Comparison of ENCODE assay signal across 7 mouse cellular contexts in the genomic region with DNA sequence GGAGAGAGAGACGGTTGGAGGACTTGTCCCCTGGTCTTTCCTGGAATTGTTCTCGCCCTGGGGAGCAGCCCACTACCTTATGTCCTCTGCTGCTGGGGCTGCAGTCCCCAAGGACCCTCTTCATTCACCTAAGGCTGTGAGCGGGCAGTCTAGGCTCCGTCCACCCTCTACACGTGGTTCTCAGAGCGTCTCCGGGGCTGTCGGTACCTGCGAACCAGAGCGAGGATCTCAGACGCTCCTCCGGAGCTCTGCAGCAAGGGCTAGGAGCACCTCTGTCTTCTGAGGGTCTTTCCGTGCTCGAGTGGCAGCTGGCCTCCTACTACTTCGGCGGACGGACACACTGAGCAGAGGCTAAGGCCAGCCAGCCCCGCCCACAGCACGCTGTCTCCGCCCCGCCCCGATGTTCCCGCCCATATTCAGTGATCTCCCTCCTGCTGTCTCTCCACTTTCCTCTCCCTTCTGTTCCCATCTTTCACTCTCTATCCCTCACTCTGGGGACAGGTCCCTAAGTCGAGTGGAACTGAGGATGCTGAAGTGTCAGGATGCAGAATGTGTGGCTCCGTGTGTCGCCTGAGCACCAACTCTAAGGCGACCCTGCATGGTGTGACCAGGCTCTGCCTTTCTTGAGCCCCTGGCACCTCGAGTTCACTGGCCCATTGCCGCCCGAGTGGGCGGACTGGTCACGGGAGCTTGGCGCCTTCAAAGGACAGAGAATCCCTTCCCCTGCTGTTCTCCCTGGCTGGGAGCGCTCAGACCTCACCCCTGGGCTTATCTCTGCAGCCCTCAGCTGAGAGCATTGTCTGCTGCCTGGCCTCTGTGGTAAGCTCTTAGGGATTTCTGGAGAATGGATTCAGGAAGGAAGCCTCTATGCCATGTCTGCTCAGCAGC. TPM values are rescaled to one million over a fixed set of nuclear protein-coding genes. Genes with fewer than 3 reads are reported as not detected.
DNase-seq lines count a peak whose midpoint lies in the region; ATAC-seq and TF ChIP-seq lines count a peak whose summit lies in the region.

A gene (minus strand): TSS at position 350 of the 888 bp plus-strand sequence.

- H3K4me3 ChIP-seq in C2C12 (ENCODE audit: insufficient read depth, poor library complexity, severe bottlenecking) (peak within 1 kb of the TSS; percentile 6), ES-Bruce4 (ENCODE audit: low read depth, low read length) (peak within 1 kb of the TSS; percentile 54)
- H3K4me3 ChIP-seq in embryonic facial prominence, embryonic 10.5 days: peak within 1 kb of the TSS; percentile 68
- H3K4me3 ChIP-seq in heart, embryonic 11.5 days (ENCODE audit: low read depth, low read length): peak within 1 kb of the TSS; percentile 57
- peak within 1 kb of the TSS; percentile 42 for H3K4me3 ChIP-seq in lung, postnatal 0 days (ENCODE audit: low read depth, low read length)

- H3K9me3 ChIP-seq in ES-Bruce4 (replicated peaks; ENCODE audit: control insufficient read depth, insufficient read depth, low read length, poor library complexity, severe bottlenecking): no peaks in the 10 kb centered on the region
- H3K9me3 ChIP-seq in embryonic facial prominence, embryonic 10.5 days: no peaks in the 10 kb centered on the region
- no peaks in the 10 kb centered on the region for H3K9me3 ChIP-seq in heart, embryonic 11.5 days (replicated peaks; ENCODE audit: control insufficient read depth, low read length)
- H3K9me3 ChIP-seq in lung, postnatal 0 days (ENCODE audit: low read length): no peaks in the 10 kb centered on the region

- no peak within 1 kb of the TSS for H3K9ac ChIP-seq in ES-Bruce4 (ENCODE audit: low read depth, poor library complexity, severe bottlenecking)
- H3K9ac ChIP-seq in heart, embryonic 11.5 days (ENCODE audit: low read depth, low read length): peak within 1 kb of the TSS; percentile 64
- 0 out of 2 replicates have a peak within 1 kb of the TSS, but pooled peaks have one; percentile 29 for H3K9ac ChIP-seq in lung, postnatal 0 days (replicated peaks; ENCODE audit: low read depth)

- ATAC-seq in heart, embryonic 11.5 days (replicated peaks; ENCODE audit: insufficient number of reproducible peaks, low FRiP score, low TSS enrichment): peak; percentile 92
- ATAC-seq in lung, postnatal 0 days: peak; percentile 84
- peak; percentile 53 for ATAC-seq in neutrophil, adult 5-6 weeks (ENCODE audit: extremely low read depth, insufficient number of reproducible peaks, low FRiP score, poor library complexity, severe bottlenecking)

- H3K79me3 ChIP-seq in C2C12 (ENCODE audit: low read depth): no peaks in the 10 kb centered on the region

- no peak for TF ChIP-seq POLR2A in ES-Bruce4 (IDR thresholded peaks at IDR 0.05; ENCODE audit: insufficient read depth, low read length)

- no peak within 1 kb of the TSS for H3K27ac ChIP-seq in ES-Bruce4 (ENCODE audit: insufficient read depth, low read length)
- peak within 1 kb of the TSS; percentile 81 for H3K27ac ChIP-seq in embryonic facial prominence, embryonic 10.5 days (replicated peaks)
- H3K27ac ChIP-seq in heart, embryonic 11.5 days (ENCODE audit: low read depth, low read length): peak within 1 kb of the TSS; percentile 64; the same call in 1 of the 2 replicates
- H3K27ac ChIP-seq in lung, postnatal 0 days (ENCODE audit: low read length): no peak within 1 kb of the TSS

- no peaks in the 10 kb centered on the region for H3K36me3 ChIP-seq in C2C12 (ENCODE audit: control insufficient read depth, insufficient read depth)
- no peaks in the 10 kb centered on the region for H3K36me3 ChIP-seq in ES-Bruce4 (ENCODE audit: control insufficient read depth, insufficient read depth, low read length, poor library complexity, severe bottlenecking)
- no peaks in the 10 kb centered on the region for H3K36me3 ChIP-seq in embryonic facial prominence, embryonic 10.5 days (replicated peaks)
- H3K36me3 ChIP-seq in heart, embryonic 11.5 days (ENCODE audit: control insufficient read depth, insufficient read depth, low read length): no peaks in the 10 kb centered on the region
- no peaks in the 10 kb centered on the region for H3K36me3 ChIP-seq in lung, postnatal 0 days (ENCODE audit: insufficient read depth, low read length)

- H3K4me1 ChIP-seq in ES-Bruce4 (ENCODE audit: control insufficient read depth, insufficient read depth, low read length): no peaks in the 10 kb centered on the region
- peaks cover 24% of the 10 kb centered on the region for H3K4me1 ChIP-seq in embryonic facial prominence, embryonic 10.5 days
- H3K4me1 ChIP-seq in heart, embryonic 11.5 days (ENCODE audit: control insufficient read depth, insufficient read depth, low read length): peaks cover 17% of the 10 kb centered on the region; the same call in 1 of the 2 replicates
- no peaks in the 10 kb centered on the region for H3K4me1 ChIP-seq in lung, postnatal 0 days (ENCODE audit: insufficient read depth, low read depth, low read length)

- H3K4me2 ChIP-seq in heart, embryonic 11.5 days: peak within 1 kb of the TSS; percentile 91
- peak within 1 kb of the TSS; percentile 84 for H3K4me2 ChIP-seq in lung, postnatal 0 days (replicated peaks; ENCODE audit: low read depth, low read length)

- TF ChIP-seq EP300 in ES-Bruce4 (IDR thresholded peaks at IDR 0.05; ENCODE audit: insufficient read depth, low read depth, low read length): no peak
- no peak for TF ChIP-seq EP300 in lung, postnatal 0 days (IDR thresholded peaks at IDR 0.05)

- H3K79me2 ChIP-seq in C2C12 (ENCODE audit: control insufficient read depth, insufficient read depth): no peaks in the 10 kb centered on the region

- peak within 1 kb of the TSS; percentile 44 for H3ac ChIP-seq in C2C12 (ENCODE audit: control insufficient read depth, insufficient read length, low read depth)

- DNase-seq in embryonic facial prominence, embryonic 10.5 days (ENCODE audit: low spot score): peak; percentile 82
- DNase-seq in kidney, adult 9 months: peak; percentile 18
- DNase-seq in lung, postnatal 0 days (ENCODE audit: low spot score): peak; percentile 57

- TF ChIP-seq CTCF in C2C12 (IDR thresholded peaks at IDR 0.05; ENCODE audit: control insufficient read depth, insufficient read depth, insufficient read length) (no peak), ES-Bruce4 (IDR thresholded peaks at IDR 0.05; ENCODE audit: low read depth, low read length) (no peak)
- no peak for TF ChIP-seq CTCF in lung, postnatal 0 days (IDR thresholded peaks at IDR 0.05)

- under 1% methylated on average over 34 of the region's 34 CpGs for WGBS in embryonic facial prominence, embryonic 10.5 days
- under 1% methylated on average over 34 of the region's 34 CpGs for WGBS in heart, embryonic 11.5 days (ENCODE audit: insufficient replicate concordance)
- 1% methylated on average over 34 of the region's 34 CpGs for WGBS in lung, postnatal 0 days

- H3K27me3 ChIP-seq in C2C12 (ENCODE audit: control insufficient read depth, insufficient read depth, insufficient read length) (no peaks in the 10 kb centered on the region), ES-Bruce4 (ENCODE audit: control insufficient read depth, insufficient read depth, low read length, poor library complexity, severe bottlenecking) (no peaks in the 10 kb centered on the region; the same call in 1 of the 2 replicates)
- H3K27me3 ChIP-seq in embryonic facial prominence, embryonic 10.5 days (replicated peaks; ENCODE audit: low read depth, poor library complexity, severe bottlenecking): peaks cover 41% of the 10 kb centered on the region
- H3K27me3 ChIP-seq in heart, embryonic 11.5 days (ENCODE audit: control insufficient read depth, insufficient read depth, low read length): peaks cover 25% of the 10 kb centered on the region
- H3K27me3 ChIP-seq in lung, postnatal 0 days (replicated peaks; ENCODE audit: insufficient read depth, low read length): no peaks in the 10 kb centered on the region

TF ChIP-seq in C2C12, 6 proteins besides CTCF, POLR2A, EP300 and RAD21:
- TF ChIP-seq CEBPB (IDR thresholded peaks at IDR 0.05; ENCODE audit: low read depth) (no peak), MAX (IDR thresholded peaks at IDR 0.05) (no peak), MYOG (IDR thresholded peaks at IDR 0.05; ENCODE audit: control insufficient read depth, extremely low read depth, insufficient read length) (no peak), MYOD1 (IDR thresholded peaks at IDR 0.05; ENCODE audit: control insufficient read depth, insufficient read length, low read depth) (no peak), FOSL1 (IDR thresholded peaks at IDR 0.05; ENCODE audit: insufficient read depth, low read length, poor library complexity, severe bottlenecking) (no peak), USF1 (IDR thresholded peaks at IDR 0.05; ENCODE audit: low read depth) (no peak)
TF ChIP-seq in C2C12: peak in this region for 0.

RNA-seq across cellular contexts. Expression of the gene that starts here (rescaled TPM):
- polyA plus RNA-seq in C2C12 (2012; fragmentation: generic; extraction: Trizol) (0.36 TPM), ES-Bruce4 (2011; ENCODE audit: insufficient read depth, insufficient read length, low read depth, missing spikeins) (0.32 TPM in 1 of 2 replicates, not detected in the other)
- 0.87 and 1.2 TPM in 2 replicates for polyA plus RNA-seq in embryonic facial prominence, embryonic 10.5 days (2016; fragmentation: Nextera tagmentation; extraction: Ambion mirVana)
- polyA plus RNA-seq in heart, embryonic 11.5 days (2014; fragmentation: Nextera tagmentation; extraction: Ambion mirVana): 1.8 and 3.0 TPM in 2 replicates
- 0.41 and 0.52 TPM in 2 replicates for polyA plus RNA-seq in lung, postnatal 0 days (2015; fragmentation: Nextera tagmentation; extraction: Ambion mirVana)
- 0.61 and 2.6 TPM in 2 replicates for total RNA-seq in neutrophil, adult 5-6 weeks (2017)

Comparison
In these comparisons a context has a peak if more than half of its experiments do, and no peak if none do; other contexts are left out.
1. Peak in DNase-seq, ATAC-seq, H3K4me3 ChIP-seq, H3K9ac ChIP-seq and H3K4me2 ChIP-seq in lung, postnatal 0 days; RNA of the gene not detected or under 1 TPM.
2. H3K4me3 ChIP-seq: peak in every context shown above with its lines; median percentile 68 in embryonic facial prominence, embryonic 10.5 days; 57 in heart, embryonic 11.5 days; 54 in ES-Bruce4; 42 in lung, postnatal 0 days; 6 in C2C12.
3. H3K27ac ChIP-seq: peak in embryonic facial prominence, embryonic 10.5 days (single experiment) and heart, embryonic 11.5 days (single experiment); none in ES-Bruce4 (single experiment) and lung, postnatal 0 days (single experiment).
4. DNase-seq: peak in every context shown above with its lines; median percentile 82 in embryonic facial prominence, embryonic 10.5 days; 57 in lung, postnatal 0 days; 18 in kidney, adult 9 months.
5. Peak in every context shown above with its lines, with median percentiles within 50 percentile points of each other: ATAC-seq.